Mouse (Mus musculus): Measurements from ENCODE around the gene Kdr.

DNA sequence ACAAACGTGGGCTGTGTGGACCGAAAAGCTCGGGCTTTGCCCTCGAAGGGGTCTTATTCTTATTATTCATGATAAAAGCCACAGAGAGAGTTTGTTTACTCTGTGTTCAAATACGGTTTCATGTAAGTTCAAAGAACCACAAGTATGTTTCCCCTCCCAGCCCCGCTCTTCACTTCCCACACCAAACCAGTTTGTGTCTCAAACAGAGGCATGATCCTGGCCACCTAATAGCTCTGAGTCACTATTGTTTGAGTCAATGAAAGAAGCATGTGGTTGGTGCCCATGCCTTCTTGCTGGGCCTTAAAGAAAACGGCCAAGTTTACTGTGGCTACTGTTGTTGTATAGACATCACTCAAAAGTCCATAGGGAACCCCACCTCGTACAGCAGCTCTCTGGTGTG lies 43.0 kb downstream of the Kdr start:
- no peak for TF ChIP-seq CTCF (IDR thresholded peaks at IDR 0.05)
- TF ChIP-seq EP300 (IDR thresholded peaks at IDR 0.05) = no peak
